In the genomic region with DNA sequence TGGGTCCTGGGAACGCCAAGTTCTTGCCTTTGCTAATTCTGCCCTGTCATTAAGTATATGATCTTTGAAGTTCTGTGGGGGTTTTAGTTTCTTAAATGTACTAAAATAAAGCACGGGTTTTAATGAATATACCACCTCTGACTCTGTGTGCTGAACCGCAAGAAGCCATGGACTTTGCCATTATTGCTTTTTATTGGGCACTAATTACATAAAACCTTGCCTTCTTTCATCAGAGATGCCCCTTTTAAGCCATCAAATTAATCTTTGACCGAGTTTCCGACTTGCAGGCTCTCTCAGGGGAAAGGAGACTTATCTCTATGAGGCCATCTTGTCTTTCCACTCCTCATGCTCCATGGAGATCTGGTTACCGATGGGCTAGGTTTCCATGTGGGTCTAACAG, we compare ENCODE assay signal across 24 mouse cellular contexts. TPM values are rescaled to one million over a fixed set of nuclear protein-coding genes. Genes with fewer than 3 reads are reported as not detected.
DNase-seq lines count a peak whose midpoint lies in the region; ATAC-seq and TF ChIP-seq lines count a peak whose summit lies in the region.
"Had no signal": no experiment of that assay in that cellular context is flagged by ENCODE, and none has a peak within 500 bp of the region (broad histone marks: within the 10 kb centered on the region; RNA-seq: fewer than 3 reads in every experiment).

No protein-coding gene starts in this region.

- H3K4me2 ChIP-seq in intestine, postnatal 0 days (replicated peaks; ENCODE audit: low read depth) = no peak overlapping the region; the same call in 1 of the 2 replicates
- H3K4me2 ChIP-seq in hindbrain, embryonic 12.5 days (replicated peaks) = no peak overlapping the region
- H3K4me2 ChIP-seq: embryonic facial prominence, embryonic 12.5 days; forebrain, embryonic 13.5 days; forebrain, embryonic 15.5 days had no signal

- no peak overlapping the region for H3K4me3 ChIP-seq in kidney, adult 2 months (ENCODE audit: insufficient read depth, low read depth, low read length)
- H3K4me3 ChIP-seq in liver, adult 2 months (ENCODE audit: insufficient read depth, low read depth, low read length) = no peak overlapping the region
- H3K4me3 ChIP-seq in intestine, postnatal 0 days (ENCODE audit: low read depth, low read length) = no peak overlapping the region
- no peak overlapping the region for H3K4me3 ChIP-seq in hindbrain, embryonic 12.5 days
- H3K4me3 ChIP-seq: embryonic facial prominence, embryonic 10.5 days; embryonic facial prominence, embryonic 12.5 days; forebrain, embryonic 13.5 days; forebrain, embryonic 15.5 days had no signal

- no peak for TF ChIP-seq POLR2A in kidney, adult 2 months (IDR thresholded peaks at IDR 0.05; ENCODE audit: low read depth, low read length)
- no peak for TF ChIP-seq POLR2A in liver, adult 2 months (IDR thresholded peaks at IDR 0.05; ENCODE audit: extremely low read depth, insufficient read depth, low read length)

- 0 out of 2 replicates have a peak overlapping the region, but pooled peaks have one; percentile 37 for H3K9ac ChIP-seq in liver, adult 2 months (ENCODE audit: low read depth, low read length)
- no peak overlapping the region for H3K9ac ChIP-seq in intestine, postnatal 0 days (ENCODE audit: low read depth, low read length)
- no peak overlapping the region for H3K9ac ChIP-seq in hindbrain, embryonic 12.5 days
- H3K9ac ChIP-seq: embryonic facial prominence, embryonic 12.5 days; forebrain, embryonic 13.5 days; forebrain, embryonic 15.5 days had no signal

- H3K27me3 ChIP-seq in kidney, adult 2 months (replicated peaks; ENCODE audit: control insufficient read depth, insufficient read depth, low read length) = no peaks in the 10 kb centered on the region
- no peaks in the 10 kb centered on the region for H3K27me3 ChIP-seq in liver, adult 2 months (ENCODE audit: control insufficient read depth, insufficient read depth, low read length)
- H3K27me3 ChIP-seq in intestine, postnatal 0 days (replicated peaks; ENCODE audit: control insufficient read depth, insufficient read depth, low read length) = no peaks in the 10 kb centered on the region
- H3K27me3 ChIP-seq in hindbrain, embryonic 12.5 days = no peaks in the 10 kb centered on the region
- H3K27me3 ChIP-seq: embryonic facial prominence, embryonic 12.5 days; forebrain, embryonic 13.5 days; forebrain, embryonic 15.5 days had no signal

- ATAC-seq in intestine, postnatal 0 days = peak; percentile 62
- no peak for ATAC-seq in hindbrain, embryonic 12.5 days (ENCODE audit: low FRiP score)
- ATAC-seq: forebrain, embryonic 13.5 days; forebrain, embryonic 15.5 days had no signal

- H3K79me2 ChIP-seq in liver, adult 2 months (ENCODE audit: control insufficient read depth, insufficient read depth, low read length) = no peaks in the 10 kb centered on the region; the same call in 1 of the 2 replicates

- H3K27ac ChIP-seq in kidney, adult 2 months (ENCODE audit: insufficient read depth, low read depth, low read length) = peak overlapping the region; percentile 38; the same call in 1 of the 2 replicates
- H3K27ac ChIP-seq in liver, adult 2 months (replicated peaks; ENCODE audit: insufficient read depth, low read depth, low read length) = peak overlapping the region; percentile 87
- peak overlapping the region; percentile 41; the same call in 1 of the 2 replicates for H3K27ac ChIP-seq in intestine, postnatal 0 days (ENCODE audit: low read depth, low read length)
- H3K27ac ChIP-seq in hindbrain, embryonic 12.5 days = no peak overlapping the region
- H3K27ac ChIP-seq: embryonic facial prominence, embryonic 10.5 days; embryonic facial prominence, embryonic 12.5 days; forebrain, embryonic 13.5 days; forebrain, embryonic 15.5 days had no signal

- DNase-seq in kidney, adult 2 months = no peak
- DNase-seq in kidney, postnatal 25 days = no peak
- DNase-seq in liver, adult 2 months (ENCODE audit: extremely low read depth, low read depth, low spot score) = peak; percentile 69
- DNase-seq in liver = no peak
- no peak for DNase-seq in adrenal gland, postnatal 36 days
- DNase-seq: adrenal gland, adult 2 months; adrenal gland, postnatal 10 days; adrenal gland, postnatal 25 days; B cell, adult 2 months; cerebellum, adult 11-12 months; cerebellum, adult 2 months; cerebellum, adult 9-10 months; cerebellum, postnatal 10 days; cerebellum, postnatal 25 days had no signal

- H3K9me3 ChIP-seq in intestine, postnatal 0 days (ENCODE audit: control insufficient read depth) = no peaks in the 10 kb centered on the region
- no peaks in the 10 kb centered on the region for H3K9me3 ChIP-seq in hindbrain, embryonic 12.5 days (replicated peaks)
- H3K9me3 ChIP-seq: embryonic facial prominence, embryonic 10.5 days; embryonic facial prominence, embryonic 12.5 days; forebrain, embryonic 13.5 days; forebrain, embryonic 15.5 days had no signal

- WGBS in kidney, adult 2 months = 58% methylated on average over 6 of the region's 6 CpGs
- WGBS in liver, adult 2 months = 41% methylated on average over 6 of the region's 6 CpGs
- 44% methylated on average over 6 of the region's 6 CpGs for WGBS in intestine, postnatal 0 days
- WGBS in hindbrain, embryonic 12.5 days = 89% methylated on average over 6 of the region's 6 CpGs

- no peak for TF ChIP-seq CTCF in kidney, adult 2 months (conservative IDR thresholded peaks at IDR 0.05; ENCODE audit: insufficient read depth, insufficient read length, low read depth, low read length)
- TF ChIP-seq CTCF in liver, adult 2 months (IDR thresholded peaks at IDR 0.05; ENCODE audit: low read depth, low read length) = no peak
- TF ChIP-seq CTCF in intestine, postnatal 0 days (IDR thresholded peaks at IDR 0.05; ENCODE audit: low read depth) = no peak

- H3K4me1 ChIP-seq in kidney, adult 2 months (ENCODE audit: control insufficient read depth, insufficient read depth, low read length) = peaks cover 12% of the 10 kb centered on the region; the same call in 1 of the 2 replicates
- H3K4me1 ChIP-seq in liver, adult 2 months (ENCODE audit: control insufficient read depth, insufficient read depth, low read length) = peaks cover 30% of the 10 kb centered on the region
- peaks cover 3% of the 10 kb centered on the region; the same call in 1 of the 2 replicates for H3K4me1 ChIP-seq in intestine, postnatal 0 days (replicated peaks; ENCODE audit: control insufficient read depth, insufficient read depth, low read length)
- no peaks in the 10 kb centered on the region for H3K4me1 ChIP-seq in hindbrain, embryonic 12.5 days
- H3K4me1 ChIP-seq: embryonic facial prominence, embryonic 10.5 days; embryonic facial prominence, embryonic 12.5 days; forebrain, embryonic 13.5 days; forebrain, embryonic 15.5 days had no signal

- no peaks in the 10 kb centered on the region for H3K36me3 ChIP-seq in kidney, adult 2 months (ENCODE audit: control insufficient read depth, insufficient read depth, low read length)
- peaks cover 65% of the 10 kb centered on the region for H3K36me3 ChIP-seq in liver, adult 2 months (ENCODE audit: control insufficient read depth, insufficient read depth, low read length)
- no peaks in the 10 kb centered on the region for H3K36me3 ChIP-seq in intestine, postnatal 0 days (ENCODE audit: control insufficient read depth, insufficient read depth)
- H3K36me3 ChIP-seq in hindbrain, embryonic 12.5 days = no peaks in the 10 kb centered on the region
- H3K36me3 ChIP-seq: embryonic facial prominence, embryonic 10.5 days; embryonic facial prominence, embryonic 12.5 days; forebrain, embryonic 15.5 days had no signal

RNA-seq across cellular contexts. Expression of a gene that starts 20.8 kb away (rescaled TPM):
- polyA plus RNA-seq in kidney, adult 2 months (2012; rRNA removed) = 49.6 and 59.2 TPM in 2 replicates
- total RNA-seq in liver, adult 2 months (2014; rRNA removed) = 131 and 168 TPM in 2 replicates
- 52.2 and 58.4 TPM in 2 replicates for polyA plus RNA-seq in liver, adult 2 months (2012; rRNA removed)
- 117 and 139 TPM in 2 replicates for polyA plus RNA-seq in intestine, postnatal 0 days (2015; fragmentation: Nextera tagmentation; extraction: Ambion mirVana)
- polyA plus RNA-seq in hindbrain, embryonic 12.5 days (2016; fragmentation: Nextera tagmentation; extraction: Ambion mirVana) = not detected in 2 replicates
- 10 to 100 TPM; 16.8 to 27.6 TPM for total RNA-seq in adrenal gland, postnatal 36 days (2021)
- total RNA-seq: ES-E14, MEL had no signal
- polyA plus RNA-seq: embryonic facial prominence, embryonic 10.5 days; embryonic facial prominence, embryonic 12.5 days; embryonic facial prominence, embryonic 14.5 days; forebrain, embryonic 11.5 days had no signal

Comparison
In these comparisons a context has a peak if more than half of its experiments do, and no peak if none do; other contexts are left out.
1. RNA of a gene that starts 20.8 kb away (polyA plus RNA-seq): 117 to 139 TPM in intestine, postnatal 0 days, 49.6 to 59.2 TPM in kidney, adult 2 months and 52.2 to 58.4 TPM in liver, adult 2 months; not detected in hindbrain, embryonic 12.5 days; every median in the first group is over 10 times any median in the second.